Mouse (Mus musculus) embryonic facial prominence, embryonic 11.5 days (tissue): Measurements from ENCODE around the gene Gm49510. TPM values are rescaled to one million over a fixed set of nuclear protein-coding genes. Genes with fewer than 3 reads are reported as not detected.

Experiments used
- ATAC-seq: fragments of 200-750 bp; cut with Nextera tagmentation; replicated peaks from 2 replicates; pipeline ENCODE4 v1.8.0; 2017; ENCODE audit warnings: low read depth; ENCODE audit not compliant: insufficient number of reproducible peaks, low FRiP score, low TSS enrichment
- DNase-seq: peaks from one replicate; pipeline ENCODE4 v3.0.0-alpha.2; 2015; ENCODE audit warnings: low spot score
- H3K27ac ChIP-seq: fragments of 300-500 bp; sonication (generic); replicated peaks from 2 replicates; pipeline ENCODE4 v1.5.1; 2014; ENCODE audit warnings: mild to moderate bottlenecking, low read depth, low read length, control low read depth
- H3K27me3 ChIP-seq: fragments of 300-500 bp; sonication (generic); 2 replicates; pipeline ENCODE4 v1.6.1; 2014; ENCODE audit warnings: mild to moderate bottlenecking, low read length, moderate library complexity, mixed read lengths; ENCODE audit not compliant: control insufficient read depth, insufficient read depth
- H3K36me3 ChIP-seq: fragments of 300-500 bp; sonication (generic); replicated peaks from 2 replicates; pipeline ENCODE4 v1.6.1; 2014; ENCODE audit warnings: low read depth, mild to moderate bottlenecking, low read length, moderate library complexity, mixed read lengths; ENCODE audit not compliant: control insufficient read depth, insufficient read depth
- H3K4me1 ChIP-seq: fragments of 300-500 bp; sonication (generic); 2 replicates; pipeline ENCODE4 v1.6.1; 2014; ENCODE audit warnings: low read length, mixed read lengths; ENCODE audit not compliant: control insufficient read depth, insufficient read depth
- H3K4me2 ChIP-seq: fragments of 300-500 bp; sonication (generic); 2 replicates; pipeline ENCODE4 v1.6.1; 2014; ENCODE audit warnings: low read depth, mild to moderate bottlenecking, control low read depth, low read length, moderate library complexity
- H3K4me3 ChIP-seq: fragments of 300-500 bp; sonication (generic); 2 replicates; pipeline ENCODE4 v1.5.1; 2014; ENCODE audit warnings: low read depth, low read length, control low read depth
- H3K9ac ChIP-seq: fragments of 300-500 bp; sonication (generic); replicated peaks from 2 replicates; pipeline ENCODE4 v1.6.1; 2014; ENCODE audit warnings: mild to moderate bottlenecking, control low read depth, low read length
- H3K9me3 ChIP-seq: fragments of 300-500 bp; sonication (generic); replicated peaks from 2 replicates; pipeline ENCODE4 v1.6.1; 2016; ENCODE audit warnings: mild to moderate bottlenecking, low read length, inconsistent platforms, mixed read lengths; ENCODE audit not compliant: control insufficient read depth
- WGBS: fragments of 180-500 bp; shearing (Covaris S2); extraction: QIAGEN DNeasy Blood & Tissue Kit; methylation state at CpG from one replicate; pipeline ENCODE4 v1.1.7; 2014; 5-methylcytosine and 5-hydroxymethylcytosine counted together
- polyA plus RNA-seq: library from polyadenylated mRNA; unstranded; fragments of >200 nt; fragmentation: Nextera tagmentation; extraction: Ambion mirVana; gene quantifications from 2 replicates; pipeline ENCODE4 v1.2.1, GENCODE M21; 2014

The Gm49510 gene
- polyA plus RNA-seq, 1 experiment from 2014 or later = 0.58 TPM

DNA sequence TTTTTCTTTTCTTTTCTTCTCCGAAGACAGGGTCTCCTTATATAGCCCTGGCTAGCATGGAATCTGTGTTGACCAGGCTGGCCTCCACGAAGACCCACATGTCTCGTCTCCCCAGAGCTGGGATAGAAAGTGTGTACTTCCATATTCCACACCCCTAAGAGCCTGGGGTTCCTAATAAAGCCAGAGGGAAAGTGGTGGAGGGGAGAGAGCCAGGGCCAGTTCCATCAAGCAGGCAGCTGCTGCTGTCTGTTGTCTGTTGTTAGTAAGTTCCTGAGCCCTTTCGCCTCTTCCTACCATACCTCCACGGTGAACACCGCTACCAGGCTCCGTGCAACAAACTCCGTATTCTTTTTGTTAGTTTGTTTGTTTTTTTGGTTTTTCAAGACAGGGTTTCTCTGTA is 29.1 kb downstream of the Gm49510 start:
- peak overlapping the region; percentile 57; the same call in 1 of the 2 replicates for H3K27ac ChIP-seq

DNA sequence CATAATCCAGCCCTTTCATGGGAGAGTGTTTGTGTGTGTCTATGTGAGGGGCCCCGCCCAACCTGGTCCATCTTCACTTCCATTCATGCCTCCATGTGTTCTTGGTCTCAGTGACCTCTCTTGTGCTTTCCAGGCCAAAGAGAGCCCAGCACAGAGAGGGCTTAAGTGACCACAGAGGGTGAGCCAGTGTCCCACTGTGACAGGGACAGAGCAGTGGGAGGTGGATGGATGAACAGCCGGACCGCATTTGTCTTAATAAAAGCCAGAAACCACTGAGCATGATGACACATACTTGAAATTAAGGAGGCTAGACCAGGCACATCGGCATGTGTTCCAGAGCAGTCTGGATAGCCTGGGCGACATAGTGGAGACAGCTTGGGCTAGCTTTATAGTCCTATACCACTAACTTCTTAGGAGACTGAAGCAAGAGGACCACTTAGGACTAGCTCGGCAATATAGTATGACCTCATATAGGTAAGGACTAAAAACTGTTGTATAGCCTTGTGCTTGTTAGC is 30.8 kb downstream of the Gm49510 start:
- no peak overlapping the region for H3K4me3 ChIP-seq
- H3K36me3 ChIP-seq = no peaks in the 10 kb centered on the region
- H3K4me2 ChIP-seq = no peak overlapping the region
- ATAC-seq (no peak), DNase-seq (no peak)
- WGBS = 89% methylated on average over 6 of the region's 6 CpGs
- H3K4me1 ChIP-seq = peaks cover 19% of the 10 kb centered on the region
- no peaks in the 10 kb centered on the region for H3K9me3 ChIP-seq
- H3K27me3 ChIP-seq = no peaks in the 10 kb centered on the region
- no peak overlapping the region for H3K27ac ChIP-seq
- no peak overlapping the region for H3K9ac ChIP-seq

More for the DNA sequence above, 29.1 kb downstream of the Gm49510 start:
- Histone ChIP-seq H3K9ac (no peak overlapping the region), H3K4me2 (peak overlapping the region; percentile 75), H3K36me3 (no peaks in the 10 kb centered on the region), H3K4me3 (no peak overlapping the region), H3K9me3 (no peaks in the 10 kb centered on the region), H3K4me1 (peaks cover 19% of the 10 kb centered on the region), H3K27me3 (no peaks in the 10 kb centered on the region)
- no peak for ATAC-seq
- WGBS = 53% methylated on average over 8 of the region's 8 CpGs
- DNase-seq = no peak

DNA sequence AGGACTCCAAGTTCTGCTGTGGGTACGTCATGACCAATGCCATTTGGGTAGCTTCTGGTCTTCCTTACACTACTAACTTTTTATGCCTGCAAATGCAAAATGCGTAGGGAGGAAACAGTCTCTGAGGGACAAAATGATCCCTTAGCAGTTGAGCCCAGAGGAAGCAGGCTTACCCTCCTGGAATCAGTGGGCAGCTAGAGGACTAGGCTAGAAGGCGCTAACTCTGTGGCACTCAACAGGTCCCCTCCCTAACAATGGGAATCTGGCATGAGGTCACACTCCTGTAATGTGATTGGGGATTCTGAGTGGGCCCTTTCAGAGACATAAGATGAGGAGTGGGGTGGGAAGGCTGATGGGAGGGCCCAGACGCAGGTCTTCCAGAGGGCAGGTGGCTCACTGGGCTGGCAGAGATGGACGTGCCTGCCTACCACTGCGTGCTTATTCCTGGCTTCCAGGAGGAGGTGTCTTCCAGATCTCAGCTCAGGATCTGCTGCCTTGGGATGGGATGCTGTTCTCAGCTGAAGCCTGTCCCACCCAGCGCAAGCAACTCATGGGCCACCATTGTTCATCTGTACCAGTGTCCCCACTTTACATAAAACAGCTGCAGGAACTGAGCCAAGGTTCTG is 31.4 kb downstream of the Gm49510 start:
- Histone ChIP-seq H3K9ac (no peak overlapping the region), H3K27me3 (no peaks in the 10 kb centered on the region), H3K4me1 (peaks cover 16% of the 10 kb centered on the region), H3K4me2 (no peak overlapping the region), H3K4me3 (no peak overlapping the region), H3K36me3 (no peaks in the 10 kb centered on the region), H3K27ac (no peak overlapping the region), H3K9me3 (no peaks in the 10 kb centered on the region)
- DNase-seq = no peak
- no peak for ATAC-seq
- WGBS = 93% methylated on average over 7 of the region's 7 CpGs

DNA sequence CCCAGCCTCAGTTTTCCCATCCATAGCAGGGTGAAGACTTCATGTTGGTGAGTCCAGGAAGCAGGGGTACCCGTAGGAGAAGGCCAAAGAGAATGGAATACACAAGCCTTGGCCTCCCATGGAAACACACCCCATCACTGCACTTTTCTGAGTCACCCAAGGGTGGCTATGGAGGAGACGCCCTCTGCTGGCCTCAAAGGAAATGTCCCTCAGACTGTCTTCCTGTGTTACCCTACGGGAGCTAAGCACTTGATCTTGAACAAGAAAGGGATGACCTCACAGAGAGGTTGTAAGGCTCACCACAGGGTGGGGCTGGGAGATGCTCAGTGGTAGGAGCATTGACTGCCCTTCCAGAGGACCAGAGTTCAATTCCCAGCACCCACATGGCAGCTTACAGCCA is 32.1 kb downstream of the Gm49510 start:
- Histone ChIP-seq H3K36me3 (no peaks in the 10 kb centered on the region), H3K27ac (no peak overlapping the region), H3K4me1 (peaks cover 12% of the 10 kb centered on the region; the same call in 1 of the 2 replicates), H3K9ac (no peak overlapping the region), H3K4me3 (no peak overlapping the region), H3K27me3 (no peaks in the 10 kb centered on the region), H3K9me3 (no peaks in the 10 kb centered on the region), H3K4me2 (no peak overlapping the region)
- ATAC-seq (no peak), DNase-seq (no peak)
- 41% methylated on average over 3 of the region's 3 CpGs for WGBS

DNA sequence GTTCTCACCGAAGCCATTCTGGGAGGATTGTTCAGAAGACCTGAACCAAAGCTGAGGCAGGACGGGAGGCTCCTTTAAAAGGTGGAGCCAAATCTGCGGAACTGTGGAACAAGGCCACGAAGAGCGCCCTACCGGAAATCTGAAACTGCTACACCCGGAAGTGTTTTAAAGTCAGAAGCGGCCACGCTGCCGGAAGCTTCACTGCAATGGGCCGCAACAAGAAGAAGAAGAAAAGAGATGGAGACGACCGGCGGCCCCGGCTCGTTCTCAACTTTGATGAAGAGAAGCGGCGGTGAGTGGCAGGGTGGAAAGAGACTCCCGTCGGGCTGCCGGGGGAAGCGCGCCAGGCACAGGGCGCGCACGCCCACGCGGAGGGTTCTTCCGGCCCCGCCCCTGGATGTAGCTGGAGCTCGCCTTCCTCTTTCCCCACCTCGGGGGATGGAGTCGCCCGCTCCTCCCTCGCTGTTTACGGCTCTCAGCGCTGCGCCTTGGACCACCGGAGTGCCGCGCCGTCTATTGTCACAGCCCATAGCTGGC is 35.4 kb downstream of the Gm49510 start, which contains the start of gene Nol12:
Nol12 (plus strand) TSS at position 150 of the 537 bp plus-strand sequence.
- ATAC-seq (peak; percentile 76), DNase-seq (peak; percentile 96)
- WGBS = 0% methylated on average over 42 of the region's 42 CpGs
- Histone ChIP-seq H3K4me1 (0 out of 2 replicates have a peak, but pooled peaks cover 3% of the 10 kb centered on the region), H3K4me3 (peak within 1 kb of the TSS; percentile 56), H3K27ac (peak within 1 kb of the TSS; percentile 74), H3K36me3 (peaks cover 6% of the 10 kb centered on the region), H3K9me3 (no peaks in the 10 kb centered on the region), H3K4me2 (peak within 1 kb of the TSS; percentile 54), H3K9ac (peak within 1 kb of the TSS; percentile 59), H3K27me3 (no peaks in the 10 kb centered on the region)

DNA sequence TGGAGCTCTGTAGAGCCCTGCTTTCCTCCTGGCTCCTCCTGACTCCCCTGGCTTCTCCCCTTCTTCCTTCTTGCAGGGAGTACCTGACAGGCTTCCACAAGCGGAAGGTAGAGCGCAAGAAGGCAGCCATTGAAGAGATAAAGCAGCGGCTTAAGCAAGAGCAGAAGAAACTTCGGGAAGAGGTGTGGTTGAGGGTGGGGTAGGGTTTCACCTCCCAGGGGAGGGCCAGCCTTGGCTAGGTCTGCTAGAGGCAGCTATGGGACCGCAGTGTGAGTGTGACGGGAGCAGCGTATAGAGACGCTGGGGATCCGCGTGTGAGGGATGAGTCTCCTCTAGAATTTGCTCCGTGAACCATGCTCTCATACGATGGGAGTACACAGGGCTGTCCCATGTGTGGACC is 36.9 kb downstream of the Gm49510 start:
- ATAC-seq (no peak), DNase-seq (no peak)
- Histone ChIP-seq H3K4me2 (no peak overlapping the region; the same call in 1 of the 2 replicates), H3K4me1 (0 out of 2 replicates have a peak, but pooled peaks cover 3% of the 10 kb centered on the region), H3K9me3 (no peaks in the 10 kb centered on the region), H3K4me3 (no peak overlapping the region), H3K36me3 (peaks cover 11% of the 10 kb centered on the region), H3K9ac (no peak overlapping the region; the same call in 1 of the 2 replicates), H3K27ac (no peak overlapping the region), H3K27me3 (no peaks in the 10 kb centered on the region)
- WGBS = 90% methylated on average over 12 of the region's 12 CpGs

DNA sequence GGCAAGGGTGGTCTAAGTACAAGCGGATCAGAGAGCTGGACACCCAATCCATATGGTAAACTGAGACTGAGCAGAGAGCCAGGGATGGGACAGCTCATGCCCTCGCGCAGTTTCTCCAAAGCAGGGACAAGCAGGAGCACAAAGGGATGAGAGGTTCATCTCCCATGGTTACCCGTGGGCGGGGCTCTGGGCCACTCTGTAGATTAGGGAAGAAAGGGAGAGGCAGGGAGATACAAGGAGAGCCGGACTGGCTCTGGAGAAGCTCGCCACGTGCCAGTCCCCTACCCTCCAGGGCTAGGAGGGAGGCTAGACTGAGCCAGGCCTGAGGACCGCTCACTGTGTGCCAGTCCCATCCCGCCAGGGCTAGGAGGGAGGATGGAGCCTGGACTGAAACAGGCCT is 37.8 kb downstream of the Gm49510 start:
- peaks cover 11% of the 10 kb centered on the region for H3K36me3 ChIP-seq
- WGBS = 87% methylated on average over 10 of the region's 10 CpGs

DNA sequence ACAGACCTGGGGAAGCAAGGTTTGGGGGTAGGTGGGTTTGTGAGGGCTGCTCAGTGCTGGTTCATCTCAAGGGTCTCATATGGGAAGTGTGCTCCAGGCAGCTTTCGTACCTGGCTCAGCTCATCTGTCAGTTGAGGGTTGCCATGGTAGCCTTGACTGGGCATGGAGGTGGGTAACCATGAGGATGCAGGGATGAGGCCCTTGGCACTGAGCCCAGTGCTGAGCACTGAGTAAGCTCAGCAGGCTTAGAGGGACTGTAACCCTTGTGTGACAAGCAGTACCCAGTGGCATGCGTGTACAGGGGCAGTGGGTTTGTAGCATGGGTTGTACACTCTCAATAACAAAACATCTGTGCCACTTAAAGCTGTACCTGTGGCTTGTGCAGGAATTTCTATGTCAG is 38.5 kb downstream of the Gm49510 start:
- Histone ChIP-seq H3K4me2 (no peak overlapping the region), H3K4me1 (peaks cover 5% of the 10 kb centered on the region), H3K4me3 (no peak overlapping the region), H3K27me3 (no peaks in the 10 kb centered on the region), H3K9ac (no peak overlapping the region), H3K27ac (no peak overlapping the region), H3K36me3 (peaks cover 11% of the 10 kb centered on the region), H3K9me3 (no peaks in the 10 kb centered on the region)
- WGBS = 98% methylated on average over 2 of the region's 2 CpGs
- DNase-seq (no peak), ATAC-seq (no peak)

More for the DNA sequence above, 37.8 kb downstream of the Gm49510 start:
- H3K27ac ChIP-seq = no peak overlapping the region
- H3K4me1 ChIP-seq = 0 out of 2 replicates have a peak, but pooled peaks cover 3% of the 10 kb centered on the region
- no peaks in the 10 kb centered on the region for H3K27me3 ChIP-seq
- ATAC-seq (no peak), DNase-seq (no peak)
- H3K9me3 ChIP-seq = no peaks in the 10 kb centered on the region
- no peak overlapping the region for H3K9ac ChIP-seq
- no peak overlapping the region for H3K4me3 ChIP-seq
- no peak overlapping the region for H3K4me2 ChIP-seq
